Mouse (Mus musculus) stomach, postnatal 0 days (tissue): ENCODE data around the gene Kcna1. TPM values are rescaled to one million over a fixed set of nuclear protein-coding genes. Genes with fewer than 3 reads are reported as not detected.

Experiments
- ATAC-seq: fragments of 200-750 bp; cut with Nextera tagmentation; 2 replicates; pipeline ENCODE4 v1.8.0; 2017; ENCODE audit not compliant: low FRiP score, low TSS enrichment
- DNase-seq: peaks from one replicate; pipeline ENCODE4 v3.0.0-alpha.2; 2016; ENCODE audit warnings: low spot score
- H3K27ac ChIP-seq: fragments of 300-500 bp; sonication (generic); replicated peaks from 2 replicates; pipeline ENCODE4 v1.5.1; 2014; ENCODE audit warnings: mild to moderate bottlenecking, control low read depth
- H3K27me3 ChIP-seq: fragments of 300-500 bp; sonication (generic); 2 replicates; pipeline ENCODE4 v1.6.1; 2014; ENCODE audit warnings: low read length; ENCODE audit not compliant: control insufficient read depth, insufficient read depth
- H3K36me3 ChIP-seq: fragments of 300-500 bp; sonication (generic); 2 replicates; pipeline ENCODE4 v1.6.1; 2014; ENCODE audit warnings: low read length, mixed read lengths; ENCODE audit not compliant: control insufficient read depth, insufficient read depth
- H3K4me1 ChIP-seq: fragments of 300-500 bp; sonication (generic); replicated peaks from 2 replicates; pipeline ENCODE4 v1.6.1; 2014; ENCODE audit warnings: antibody characterized with exemption; ENCODE audit not compliant: control insufficient read depth, insufficient read depth
- H3K4me2 ChIP-seq: fragments of 300-500 bp; sonication (generic); replicated peaks from 2 replicates; pipeline ENCODE4 v1.6.1; 2014; ENCODE audit warnings: low read depth, mild to moderate bottlenecking, control low read depth, moderate library complexity
- H3K4me3 ChIP-seq: fragments of 300-500 bp; sonication (generic); 2 replicates; pipeline ENCODE4 v1.5.1; 2014; ENCODE audit warnings: low read depth, low read length, control low read depth
- H3K9ac ChIP-seq: fragments of 300-500 bp; sonication (generic); 2 replicates; pipeline ENCODE4 v1.6.1; 2014; ENCODE audit warnings: mild to moderate bottlenecking, low read length, control low read depth, mixed read lengths
- H3K9me3 ChIP-seq: fragments of 300-500 bp; sonication (generic); 2 replicates; pipeline ENCODE4 v1.6.1; 2016; ENCODE audit warnings: low read length; ENCODE audit not compliant: control insufficient read depth
- CTCF ChIP-seq: IDR thresholded peaks from 2 replicates; pipeline ENCODE4 v1.5.1; 2016; ENCODE audit warnings: antibody characterized with exemption, low read depth, mild to moderate bottlenecking, moderate library complexity
- EP300 ChIP-seq: optimal IDR thresholded peaks from 2 replicates; pipeline ENCODE3; 2016; ENCODE audit warnings: antibody characterized with exemption
- WGBS: fragments of 180-500 bp; shearing (Covaris S2); extraction: QIAGEN DNeasy Blood & Tissue Kit; methylation state at CpG from one replicate; pipeline ENCODE4 v1.1.7; 2014; 5-methylcytosine and 5-hydroxymethylcytosine counted together
- polyA plus RNA-seq: library from polyadenylated mRNA; unstranded; fragments of >200 nt; fragmentation: Nextera tagmentation; extraction: Ambion mirVana; gene quantifications from 2 replicates; pipeline ENCODE4 v1.2.1, GENCODE M21; 2015

Gene Kcna1
- polyA plus RNA-seq, 1 experiment from 2014 or later, result 0.62 TPM

GRCm38 (mm10) chr6:126595805-126596629 is 50.2 kb downstream of the Kcna1 start:
- no peaks in the 10 kb centered on the region for H3K27me3 ChIP-seq
- no peak overlapping the region for H3K4me2 ChIP-seq
- no peak for DNase-seq
- H3K4me1 ChIP-seq, result no peaks in the 10 kb centered on the region
- 70% methylated on average over 18 of the region's 18 CpGs for WGBS
- H3K9ac ChIP-seq, result no peak overlapping the region
- H3K27ac ChIP-seq, result no peak overlapping the region
- no peaks in the 10 kb centered on the region for H3K36me3 ChIP-seq
- TF ChIP-seq EP300, result no peak
- no peak for TF ChIP-seq CTCF
- no peaks in the 10 kb centered on the region for H3K9me3 ChIP-seq
- ATAC-seq, result no peak
- no peak overlapping the region for H3K4me3 ChIP-seq

GRCm38 (mm10) chr6:126595130-126595529 is 51.1 kb downstream of the Kcna1 start:
- Histone ChIP-seq H3K4me2 (no peak overlapping the region), H3K9me3 (no peaks in the 10 kb centered on the region), H3K4me3 (no peak overlapping the region), H3K36me3 (no peaks in the 10 kb centered on the region), H3K4me1 (no peaks in the 10 kb centered on the region), H3K9ac (no peak overlapping the region), H3K27ac (no peak overlapping the region), H3K27me3 (no peaks in the 10 kb centered on the region)
- ATAC-seq (no peak), DNase-seq (no peak)
- WGBS, result 39% methylated on average over 5 of the region's 5 CpGs
- TF ChIP-seq EP300 (no peak), CTCF (no peak)

- ATAC-seq, result no peak
- no peak for DNase-seq
- no peaks in the 10 kb centered on the region for H3K36me3 ChIP-seq
- WGBS, result 64% methylated on average over 8 of the region's 8 CpGs
- no peak overlapping the region for H3K27ac ChIP-seq
- H3K9me3 ChIP-seq, result no peaks in the 10 kb centered on the region
- H3K4me3 ChIP-seq, result no peak overlapping the region
- H3K27me3 ChIP-seq, result no peaks in the 10 kb centered on the region
- TF ChIP-seq EP300 (no peak), CTCF (no peak)
- H3K4me2 ChIP-seq, result no peak overlapping the region
- no peak overlapping the region for H3K9ac ChIP-seq
- no peaks in the 10 kb centered on the region for H3K4me1 ChIP-seq
Measured at GRCm38 (mm10) chr6:126594365-126594764, 51.8 kb downstream of the Kcna1 start.

GRCm38 (mm10) chr6:126593336-126593735 is 52.8 kb downstream of the Kcna1 start:
- Histone ChIP-seq H3K4me1 (no peaks in the 10 kb centered on the region), H3K27ac (no peak overlapping the region), H3K27me3 (no peaks in the 10 kb centered on the region), H3K36me3 (no peaks in the 10 kb centered on the region), H3K9ac (no peak overlapping the region), H3K4me3 (no peak overlapping the region), H3K4me2 (no peak overlapping the region), H3K9me3 (no peaks in the 10 kb centered on the region)
- ATAC-seq (no peak), DNase-seq (no peak)
- no peak for TF ChIP-seq CTCF
- TF ChIP-seq EP300, result no peak
- 74% methylated on average over 4 of the region's 4 CpGs for WGBS

Other genes starting within 250 kb of the Kcna1 start
- 3.2 and 3.5 TPM in 2 replicates for gene Kcna5, start 111.0 kb downstream of the Kcna1 start, polyA plus RNA-seq
- gene Kcna6, start 94.3 kb upstream of the Kcna1 start, polyA plus RNA-seq, result 1.5 and 2.1 TPM in 2 replicates
- gene Ndufa9, start 202.8 kb upstream of the Kcna1 start, polyA plus RNA-seq, result 233 and 234 TPM in 2 replicates
- gene Akap3, start 206.7 kb upstream of the Kcna1 start, polyA plus RNA-seq, result not detected in 2 replicates